Mouse (Mus musculus): ENCODE data around the gene Ajuba. TPM values are rescaled to one million over a fixed set of nuclear protein-coding genes. Genes with fewer than 3 reads are reported as not detected.
A peak's percentile ranks its signal among the peaks of the same experiment; 100 is the strongest.

Gene Ajuba
- total RNA-seq, 2 experiments from 2014 or later: 0.85 TPM; not detected in 1

DNA sequence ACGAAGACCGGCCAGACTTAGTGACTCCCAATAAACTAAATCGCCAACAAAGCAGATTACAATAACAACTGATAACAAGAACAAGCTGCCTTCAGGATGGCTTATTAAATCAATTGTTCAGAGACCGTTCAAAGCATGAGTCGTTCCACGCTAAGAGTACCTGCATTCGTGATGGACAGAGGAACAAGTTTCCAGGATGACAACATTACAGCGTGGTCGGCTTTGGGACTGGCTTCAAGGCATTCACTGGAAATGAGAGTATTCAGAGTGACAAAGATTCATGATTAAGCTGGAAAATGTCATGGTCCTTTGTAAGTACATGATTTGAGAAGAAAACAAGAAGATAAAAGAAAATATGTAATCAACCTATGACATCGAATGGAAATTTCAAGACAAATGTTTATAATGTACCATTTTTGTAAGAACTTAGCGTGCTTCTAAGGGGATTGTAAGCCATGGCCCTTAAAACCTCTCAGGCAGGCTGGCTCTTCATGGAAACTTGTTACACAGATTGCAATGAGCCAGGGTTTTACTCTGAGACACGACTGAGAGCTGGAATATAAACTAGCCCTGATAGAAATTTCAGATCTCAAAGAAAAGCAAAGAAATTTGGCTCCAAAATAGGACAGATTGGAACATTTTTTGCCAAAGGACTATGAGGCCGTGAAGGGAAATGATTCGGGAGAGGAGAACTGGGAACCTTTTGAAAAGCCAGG is 16.7 kb downstream of the Ajuba start:
- ATAC-seq (replicated peaks; ENCODE audit: low FRiP score, poor library complexity, severe bottlenecking): no peak

DNA sequence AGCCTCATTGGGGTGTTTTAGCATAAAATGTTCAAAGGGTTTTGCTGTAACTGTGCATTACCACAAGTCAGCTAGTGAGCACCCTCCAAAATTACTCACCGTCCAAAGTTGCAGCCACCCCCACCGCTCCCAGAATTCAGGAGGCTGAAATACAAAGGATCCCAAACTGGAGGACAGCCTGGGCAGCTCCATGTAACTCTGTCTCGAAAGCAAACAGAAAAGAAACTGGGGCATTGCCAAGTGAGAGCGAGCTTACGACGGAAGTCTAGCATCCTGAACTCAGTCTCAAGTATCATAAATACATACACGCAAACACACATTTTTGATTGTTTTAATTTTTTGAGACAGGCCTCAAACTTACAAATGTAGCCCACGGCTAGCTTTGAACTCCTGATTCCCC is 20.0 kb downstream of the Ajuba start:
- ATAC-seq (replicated peaks; ENCODE audit: low FRiP score, poor library complexity, severe bottlenecking): no peak

DNA sequence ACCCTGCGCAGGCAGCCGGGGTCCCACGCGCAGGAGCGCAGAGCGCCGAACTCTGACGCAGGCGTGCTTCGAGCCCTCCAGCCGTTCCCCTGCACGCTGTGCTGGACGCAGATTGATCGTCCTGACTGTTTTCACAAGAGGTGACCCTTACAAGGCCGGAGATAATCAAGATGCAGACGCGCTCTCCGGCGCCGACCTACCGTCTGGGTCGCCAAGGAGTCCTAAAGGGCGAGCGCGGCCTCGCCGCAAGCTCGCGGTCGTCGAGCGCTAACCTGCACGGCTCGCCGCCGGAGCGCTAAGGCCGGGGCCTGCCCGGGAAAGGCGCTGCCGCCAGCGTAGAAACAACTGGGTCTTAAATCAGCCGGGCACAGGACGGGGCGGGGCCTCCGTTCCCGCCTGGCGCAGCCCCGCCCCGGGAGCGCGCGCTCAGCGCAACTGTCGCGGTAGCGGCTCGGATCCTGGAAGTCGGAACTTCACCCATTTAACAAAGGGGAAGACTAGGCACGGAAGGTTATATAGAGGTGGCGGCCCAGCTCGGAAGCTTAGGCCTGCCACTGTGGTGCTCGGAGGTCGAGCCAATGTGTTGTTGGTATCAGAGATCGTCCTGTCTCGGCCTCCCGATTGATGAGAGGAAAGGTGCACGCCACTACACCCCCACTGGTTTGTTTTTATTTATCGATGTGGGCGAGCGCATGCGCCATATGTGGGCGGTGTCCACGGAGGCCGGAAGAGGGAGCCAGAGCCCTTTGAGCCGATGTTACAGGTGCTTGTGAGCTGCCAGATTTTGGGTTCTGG is 23.2 kb downstream of the Ajuba start, which contains the start of gene Haus4:
Gene Haus4 (minus strand): TSS at position 642 of the 795 bp plus-strand sequence.
- ATAC-seq (replicated peaks; ENCODE audit: low FRiP score, poor library complexity, severe bottlenecking): peak; percentile 94

DNA sequence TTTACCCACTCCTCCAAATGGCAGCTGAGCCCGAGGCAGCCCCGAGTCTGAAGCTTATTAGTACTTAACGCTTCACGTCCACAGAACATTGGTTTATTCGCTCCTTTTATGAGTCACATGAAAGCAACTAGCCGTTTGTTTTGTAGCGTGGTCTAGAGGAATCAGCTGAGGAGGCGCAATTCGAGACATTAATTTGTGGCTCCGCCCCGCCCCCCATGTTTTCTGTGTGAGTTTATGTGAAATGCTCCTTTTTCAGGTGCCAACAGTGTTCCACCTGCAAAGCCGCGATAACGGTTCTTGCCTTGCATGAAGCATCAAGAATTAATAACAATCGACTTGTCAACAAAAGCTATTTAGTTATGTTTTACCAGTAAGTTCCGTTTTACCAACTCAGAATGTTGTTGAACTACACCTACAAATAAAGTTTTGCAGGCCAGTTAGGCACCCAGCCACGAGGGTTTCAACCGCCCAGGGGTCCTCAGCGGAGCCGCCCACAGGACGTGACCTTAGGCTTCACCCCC is 23.8 kb downstream of the Ajuba start:
- ATAC-seq (replicated peaks; ENCODE audit: low FRiP score, poor library complexity, severe bottlenecking): peak; percentile 51

DNA sequence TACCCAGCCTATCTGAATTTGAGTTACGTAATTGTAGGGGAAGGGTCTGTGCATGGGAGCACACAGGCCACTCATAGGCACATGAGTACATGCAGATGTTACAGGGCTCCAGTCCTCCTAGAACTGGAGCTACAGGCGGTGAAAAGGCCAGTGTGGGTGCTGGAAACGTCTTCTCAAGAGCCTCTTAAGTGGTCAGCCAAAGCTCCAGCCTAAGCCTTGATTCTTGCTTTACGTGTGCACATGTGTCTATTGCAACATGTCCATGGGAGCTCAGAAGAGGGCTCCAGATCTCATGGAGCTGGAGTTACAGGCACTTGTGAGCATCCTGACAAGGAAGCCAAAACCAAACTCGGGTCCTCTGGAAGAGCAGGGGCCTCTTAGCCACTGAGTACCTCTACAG is 32.7 kb downstream of the Ajuba start:
- ATAC-seq (replicated peaks; ENCODE audit: low FRiP score, poor library complexity, severe bottlenecking): no peak

DNA sequence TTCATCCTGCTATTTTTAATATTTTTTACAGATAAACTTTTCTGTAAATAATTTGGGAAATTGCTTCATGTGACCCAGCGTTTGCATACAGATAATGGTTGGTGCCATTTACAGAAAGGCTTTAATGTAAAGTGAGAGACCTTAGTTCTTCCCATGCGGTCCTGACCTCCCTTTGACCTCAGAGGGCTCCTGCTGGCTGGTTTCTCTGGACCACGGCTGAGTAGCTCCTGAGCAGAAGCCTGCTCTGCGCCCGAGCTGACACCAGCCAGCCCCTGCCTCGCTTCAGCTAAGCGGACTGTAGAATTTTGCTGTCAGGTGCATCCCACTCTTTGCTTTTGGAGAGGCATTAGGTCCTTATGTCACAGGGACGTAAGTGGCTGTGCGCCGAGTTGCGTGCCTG is 36.6 kb downstream of the Ajuba start:
- ATAC-seq (replicated peaks; ENCODE audit: low FRiP score, poor library complexity, severe bottlenecking): no peak

DNA sequence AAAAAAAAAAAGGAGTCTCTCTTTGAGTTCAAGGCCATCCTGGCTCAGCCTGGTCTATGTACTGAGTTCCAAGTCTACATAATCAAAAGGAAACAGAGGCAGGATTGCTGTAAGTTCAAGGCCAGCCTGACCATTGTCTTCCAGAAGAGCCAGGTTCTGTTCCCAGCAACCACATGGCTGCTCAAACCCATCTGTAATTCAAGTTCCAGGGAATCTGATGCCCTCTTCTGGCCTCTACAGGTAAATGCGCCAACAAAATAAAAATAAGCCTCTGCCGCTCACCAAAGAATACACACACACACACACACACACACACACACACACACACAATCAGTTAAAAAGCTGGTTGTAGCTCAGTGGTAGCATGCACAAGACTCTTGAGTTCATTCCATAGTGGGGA is 38.8 kb downstream of the Ajuba start:
- no peak for ATAC-seq (replicated peaks; ENCODE audit: low FRiP score, poor library complexity, severe bottlenecking)

DNA sequence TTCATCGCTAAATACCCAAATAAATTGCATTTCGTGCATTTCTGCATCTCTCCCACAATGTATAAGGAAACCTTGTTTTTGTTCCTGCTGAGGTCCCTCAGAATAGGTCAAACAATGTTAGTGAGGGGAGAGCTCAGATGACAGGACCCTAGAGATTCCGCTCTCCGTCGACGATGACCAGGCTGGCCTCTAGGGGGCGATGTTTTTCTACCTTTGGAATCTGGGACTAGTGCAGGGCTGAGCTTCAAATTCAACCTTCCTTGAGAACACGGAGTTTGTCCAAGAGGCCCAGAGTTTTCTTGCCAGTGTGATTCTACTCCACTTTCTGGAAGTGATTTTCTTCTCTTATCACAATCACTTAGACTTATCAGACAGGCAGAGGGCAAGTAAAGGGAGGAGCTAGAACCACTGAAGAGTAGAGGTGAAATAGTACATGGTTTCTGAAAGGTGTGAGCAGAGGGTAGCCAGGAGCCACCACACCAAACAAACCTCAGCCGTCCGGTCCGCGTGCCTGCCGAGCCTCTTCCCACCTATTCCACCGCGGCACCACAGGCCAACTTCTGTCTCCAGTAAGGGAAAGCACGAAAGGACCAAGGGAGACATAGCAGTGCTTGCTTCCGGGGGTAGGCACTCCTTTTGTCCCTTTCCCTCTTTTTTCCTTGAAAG is 48.8 kb downstream of the Ajuba start:
- peak; percentile 88 for ATAC-seq (replicated peaks; ENCODE audit: low FRiP score, poor library complexity, severe bottlenecking)

DNA sequence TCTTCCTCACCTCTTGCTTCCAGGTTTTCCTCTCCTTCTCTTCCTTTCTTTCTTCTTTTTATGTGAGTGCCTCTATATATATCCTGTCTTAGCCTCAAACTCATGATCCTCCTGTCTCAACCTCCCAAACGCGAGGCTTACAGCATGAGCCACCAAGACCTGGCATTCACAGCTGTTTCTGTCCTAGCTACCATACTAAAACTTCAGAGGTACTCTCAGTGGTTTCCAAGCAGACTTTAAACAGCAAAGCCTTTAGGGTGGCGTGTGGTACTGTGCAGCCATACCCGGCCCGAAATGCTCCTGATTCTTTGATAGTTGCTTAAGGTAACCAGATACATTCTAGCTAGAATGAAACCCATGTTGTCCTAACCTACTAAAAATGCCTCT is 49.4 kb downstream of the Ajuba start:
- ATAC-seq (replicated peaks; ENCODE audit: low FRiP score, poor library complexity, severe bottlenecking): 0 out of 2 replicates have a peak, but pooled peaks have one; percentile 21

DNA sequence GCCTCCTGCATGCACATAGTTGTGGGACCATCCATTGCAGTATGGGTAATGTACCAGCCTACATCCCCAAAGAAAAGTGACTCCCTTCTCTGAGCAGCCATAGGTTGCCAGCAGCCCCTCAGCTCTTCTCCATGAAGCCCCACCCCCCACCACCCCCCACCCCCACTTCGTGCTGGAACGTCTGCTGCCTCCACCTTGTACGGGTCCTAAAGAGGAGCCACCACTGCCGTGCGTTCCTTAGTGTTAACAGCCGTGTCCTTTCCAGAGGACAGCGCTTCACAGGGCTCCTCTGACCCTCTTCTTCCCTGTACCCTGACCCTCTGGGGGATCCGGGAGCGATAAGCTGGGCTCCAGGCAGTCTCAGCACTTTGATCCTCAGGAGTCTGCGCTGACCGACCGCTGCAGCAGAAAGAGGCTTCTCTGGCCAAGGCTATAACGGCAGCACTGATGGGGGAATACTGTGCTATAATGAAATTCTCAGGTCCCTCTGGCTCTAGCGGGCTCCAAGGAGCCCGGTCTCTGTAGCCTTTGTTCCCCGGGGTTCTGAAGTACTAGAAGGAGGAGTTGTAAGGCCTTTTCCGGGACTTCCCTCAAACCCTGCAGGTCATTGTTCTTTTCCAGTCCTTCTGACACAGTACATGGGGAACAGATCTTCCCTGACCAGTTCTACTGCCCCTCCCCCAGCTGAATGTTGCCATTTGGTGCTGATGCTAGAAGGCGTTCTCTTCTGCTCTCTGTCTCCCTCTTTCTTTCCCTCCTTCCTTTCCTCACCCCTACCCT is 49.9 kb downstream of the Ajuba start:
- ATAC-seq (replicated peaks; ENCODE audit: low FRiP score, poor library complexity, severe bottlenecking): 0 out of 2 replicates have a peak, but pooled peaks have one; percentile 22

DNA sequence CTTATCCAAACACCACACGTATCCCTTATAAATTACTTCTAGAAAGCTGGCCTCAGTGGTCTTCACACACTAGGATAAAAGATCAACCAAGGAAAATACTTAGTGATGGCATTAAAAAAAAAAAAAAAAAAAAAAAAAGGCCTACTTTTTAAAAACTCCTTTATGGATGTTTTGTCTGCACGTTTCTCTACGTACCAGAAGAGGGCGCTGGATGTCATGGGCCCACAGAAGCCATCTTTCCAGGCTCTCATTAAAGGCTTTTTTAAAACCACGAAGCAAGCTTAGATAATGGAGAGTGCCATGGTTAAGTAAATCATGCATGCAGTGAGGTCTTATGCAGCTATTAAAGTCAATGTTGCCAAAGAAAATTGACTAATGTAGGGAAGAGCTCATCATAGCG is 53.8 kb downstream of the Ajuba start:
- no peak for ATAC-seq (replicated peaks; ENCODE audit: low FRiP score, poor library complexity, severe bottlenecking)

Other genes starting within 250 kb of the Ajuba start
- gene Oxa1l, start 216.7 kb downstream of the Ajuba start, total RNA-seq (2015; ENCODE audit: low replicate concordance): 10.4 and 20.9 TPM in 2 replicates
- 8.9 and 9.3 TPM in 2 replicates for gene Oxa1l, start 216.7 kb downstream of the Ajuba start, total RNA-seq (2017; ENCODE audit: low replicate concordance)
- gene Slc7a7, start 159.8 kb downstream of the Ajuba start, total RNA-seq (2015; ENCODE audit: low replicate concordance): 2.7 and 7.5 TPM in 2 replicates
- 5.6 and 6.0 TPM in 2 replicates for gene Slc7a7, start 159.8 kb downstream of the Ajuba start, total RNA-seq (2017; ENCODE audit: low replicate concordance)
- 36.8 and 40.3 TPM in 2 replicates for gene Mrpl52, start 150.6 kb downstream of the Ajuba start, total RNA-seq (2015; ENCODE audit: low replicate concordance)
- gene Mrpl52, start 150.6 kb downstream of the Ajuba start, total RNA-seq (2017; ENCODE audit: low replicate concordance): 18.0 and 27.6 TPM in 2 replicates
- 0.84 and 3.5 TPM in 2 replicates for gene Mmp14, start 145.9 kb downstream of the Ajuba start, total RNA-seq (2015; ENCODE audit: low replicate concordance)
- gene Mmp14, start 145.9 kb downstream of the Ajuba start, total RNA-seq (2017; ENCODE audit: low replicate concordance): 1.7 and 2.0 TPM in 2 replicates
- gene Lrp10, start 113.4 kb downstream of the Ajuba start, total RNA-seq (2015; ENCODE audit: low replicate concordance): 6.7 and 10.9 TPM in 2 replicates
- 12.2 and 13.9 TPM in 2 replicates for gene Lrp10, start 113.4 kb downstream of the Ajuba start, total RNA-seq (2017; ENCODE audit: low replicate concordance)
- not detected in 2 replicates for gene Rem2, start 101.5 kb downstream of the Ajuba start, total RNA-seq (2015; ENCODE audit: low replicate concordance)
- gene Rem2, start 101.5 kb downstream of the Ajuba start, total RNA-seq (2017; ENCODE audit: low replicate concordance): not detected in 2 replicates
- gene Prmt5, start 60.0 kb downstream of the Ajuba start, total RNA-seq (2015; ENCODE audit: low replicate concordance): 6.9 and 12.3 TPM in 2 replicates
- 5.2 and 9.5 TPM in 2 replicates for gene Prmt5, start 60.0 kb downstream of the Ajuba start, total RNA-seq (2017; ENCODE audit: low replicate concordance)
- gene Haus4, start 22.9 kb downstream of the Ajuba start, total RNA-seq (2015; ENCODE audit: low replicate concordance): 13.0 and 30.6 TPM in 2 replicates
- gene Haus4, start 22.9 kb downstream of the Ajuba start, total RNA-seq (2017; ENCODE audit: low replicate concordance): 39.4 and 42.9 TPM in 2 replicates
- 1.3 and 4.4 TPM in 2 replicates for gene 4931414P19Rik, start 28.4 kb upstream of the Ajuba start, total RNA-seq (2015; ENCODE audit: low replicate concordance)
- 1.0 and 1.4 TPM in 2 replicates for gene 4931414P19Rik, start 28.4 kb upstream of the Ajuba start, total RNA-seq (2017; ENCODE audit: low replicate concordance)
- gene Psmb5, start 40.5 kb upstream of the Ajuba start, total RNA-seq (2015; ENCODE audit: low replicate concordance): 47.7 and 51.0 TPM in 2 replicates
- 12.9 and 18.1 TPM in 2 replicates for gene Psmb5, start 40.5 kb upstream of the Ajuba start, total RNA-seq (2017; ENCODE audit: low replicate concordance)
- not detected in 2 replicates for gene Psmb11, start 43.9 kb upstream of the Ajuba start, total RNA-seq (2015; ENCODE audit: low replicate concordance)
- 0.26 TPM in 1 of 2 replicates, not detected in the other for gene Psmb11, start 43.9 kb upstream of the Ajuba start, total RNA-seq (2017; ENCODE audit: low replicate concordance)
- not detected in 2 replicates for gene Gm17606, start 63.4 kb upstream of the Ajuba start, total RNA-seq (2015; ENCODE audit: low replicate concordance)
- gene Gm17606, start 63.4 kb upstream of the Ajuba start, total RNA-seq (2017; ENCODE audit: low replicate concordance): not detected in 2 replicates
- 1.3 and 1.5 TPM in 2 replicates for gene Cdh24, start 63.8 kb upstream of the Ajuba start, total RNA-seq (2015; ENCODE audit: low replicate concordance)
- 2.4 and 5.0 TPM in 2 replicates for gene Cdh24, start 63.8 kb upstream of the Ajuba start, total RNA-seq (2017; ENCODE audit: low replicate concordance)
- 22.7 and 25.5 TPM in 2 replicates for gene 1700123O20Rik, start 108.7 kb upstream of the Ajuba start, total RNA-seq (2015; ENCODE audit: low replicate concordance)
- gene 1700123O20Rik, start 108.7 kb upstream of the Ajuba start, total RNA-seq (2017; ENCODE audit: low replicate concordance): 18.1 and 25.8 TPM in 2 replicates
- gene Acin1, start 109.4 kb upstream of the Ajuba start, total RNA-seq (2015; ENCODE audit: low replicate concordance): 173 and 217 TPM in 2 replicates
- gene Acin1, start 109.4 kb upstream of the Ajuba start, total RNA-seq (2017; ENCODE audit: low replicate concordance): 369 and 562 TPM in 2 replicates
- not detected in 2 replicates for gene Gm29776, start 121.3 kb upstream of the Ajuba start, total RNA-seq (2015; ENCODE audit: low replicate concordance)
- gene Gm29776, start 121.3 kb upstream of the Ajuba start, total RNA-seq (2017; ENCODE audit: low replicate concordance): not detected in 2 replicates
- 22.4 and 29.4 TPM in 2 replicates for gene Cebpe, start 134.6 kb upstream of the Ajuba start, total RNA-seq (2015; ENCODE audit: low replicate concordance)
- gene Cebpe, start 134.6 kb upstream of the Ajuba start, total RNA-seq (2017; ENCODE audit: low replicate concordance): 27.7 and 53.0 TPM in 2 replicates
- 7.7 and 10.8 TPM in 2 replicates for gene Slc7a8, start 204.4 kb upstream of the Ajuba start, total RNA-seq (2015; ENCODE audit: low replicate concordance)
- 1.4 and 1.8 TPM in 2 replicates for gene Slc7a8, start 204.4 kb upstream of the Ajuba start, total RNA-seq (2017; ENCODE audit: low replicate concordance)
- not detected in 2 replicates for gene Rnf212b, start 236.6 kb upstream of the Ajuba start, total RNA-seq (2015; ENCODE audit: low replicate concordance)
- gene Rnf212b, start 236.6 kb upstream of the Ajuba start, total RNA-seq (2017; ENCODE audit: low replicate concordance): 1.0 TPM in 1 of 2 replicates, not detected in the other

Data from erythroblast, adult 5-6 weeks (primary cell).